Mouse (Mus musculus): ENCODE results near the gene Card14.
A peak's percentile ranks its signal among the peaks of the same experiment; 100 is the strongest.
"Not testable (repeated sequence)": the region's sequence is repeated elsewhere in the genome, so short reads cannot be mapped to it uniquely, and the experiment has no call there.

The Card14 gene

GRCm38 (mm10) chr11:119355443-119356385 is 48.1 kb downstream of the Card14 start, which contains the start of the genes Sgsh and Slc26a11:
Gene Sgsh, minus strand, starts transcription at chr11:119355536.
Gene Slc26a11, plus strand, starts transcription at chr11:119355557.
- peak; percentile 90 for DNase-seq (ENCODE audit: extremely low spot score, low spot score)

- no peak for DNase-seq (ENCODE audit: extremely low spot score, low spot score)
Observed at GRCm38 (mm10) chr11:119359089-119359488, 51.5 kb downstream of the Card14 start.

- DNase-seq (ENCODE audit: extremely low spot score, low spot score), result no peak
Observed at GRCm38 (mm10) chr11:119362769-119363533, 55.4 kb downstream of the Card14 start.

GRCm38 (mm10) chr11:119363534-119364145 is 56.1 kb downstream of the Card14 start:
- peak; percentile 76 for DNase-seq (ENCODE audit: extremely low spot score, low spot score)

GRCm38 (mm10) chr11:119375425-119375824 is 67.9 kb downstream of the Card14 start:
- no peak for DNase-seq (ENCODE audit: extremely low spot score, low spot score)

- no peak for DNase-seq (ENCODE audit: extremely low spot score, low spot score)
Observed at GRCm38 (mm10) chr11:119377326-119377725, 69.8 kb downstream of the Card14 start.

GRCm38 (mm10) chr11:119378551-119378950 is 71.0 kb downstream of the Card14 start:
- no peak for DNase-seq (ENCODE audit: extremely low spot score, low spot score)

- DNase-seq (ENCODE audit: extremely low spot score, low spot score), result no peak
Observed at GRCm38 (mm10) chr11:119381631-119382337, 74.2 kb downstream of the Card14 start.

GRCm38 (mm10) chr11:119382338-119382850 is 74.8 kb downstream of the Card14 start:
- DNase-seq (ENCODE audit: extremely low spot score, low spot score), result no peak

GRCm38 (mm10) chr11:119384904-119385303 is 77.3 kb downstream of the Card14 start:
- DNase-seq (ENCODE audit: extremely low spot score, low spot score), result no peak

GRCm38 (mm10) chr11:119386306-119386705 is 78.7 kb downstream of the Card14 start:
- no peak for DNase-seq (ENCODE audit: extremely low spot score, low spot score)

- not testable (repeated sequence) for DNase-seq (ENCODE audit: extremely low spot score, low spot score)
Observed at GRCm38 (mm10) chr11:119387273-119387672, 79.7 kb downstream of the Card14 start.

GRCm38 (mm10) chr11:119389851-119390270 is 82.3 kb downstream of the Card14 start:
- peak; percentile 80 for DNase-seq (ENCODE audit: extremely low spot score, low spot score)

- peak; percentile 66 for DNase-seq (ENCODE audit: extremely low spot score, low spot score)
Observed at GRCm38 (mm10) chr11:119390271-119391231, 83.0 kb downstream of the Card14 start.

GRCm38 (mm10) chr11:119391386-119392000 is 83.9 kb downstream of the Card14 start:
- DNase-seq (ENCODE audit: extremely low spot score, low spot score), result no peak

- no peak for DNase-seq (ENCODE audit: extremely low spot score, low spot score)
Observed at GRCm38 (mm10) chr11:119392001-119392614, 84.5 kb downstream of the Card14 start.

GRCm38 (mm10) chr11:119392800-119393482 is 85.4 kb downstream of the Card14 start, which contains the start of gene Rnf213:
Gene Rnf213, plus strand, starts transcription at chr11:119393100.
- DNase-seq (ENCODE audit: extremely low spot score, low spot score), result peak; percentile 66

- DNase-seq (ENCODE audit: extremely low spot score, low spot score), result no peak
Observed at GRCm38 (mm10) chr11:119393483-119393804, 85.9 kb downstream of the Card14 start.
